Mouse (Mus musculus) CD4-positive helper T cell, adult 2 months (primary cell): ENCODE data around the gene Glb1l2.

ENCODE experiments used
- DNase-seq: peaks from one replicate; pipeline ENCODE4 v3.0.0-alpha.2; 2012; ENCODE audit warnings: low read depth, missing footprints, low spot score

Gene Glb1l2

DNA sequence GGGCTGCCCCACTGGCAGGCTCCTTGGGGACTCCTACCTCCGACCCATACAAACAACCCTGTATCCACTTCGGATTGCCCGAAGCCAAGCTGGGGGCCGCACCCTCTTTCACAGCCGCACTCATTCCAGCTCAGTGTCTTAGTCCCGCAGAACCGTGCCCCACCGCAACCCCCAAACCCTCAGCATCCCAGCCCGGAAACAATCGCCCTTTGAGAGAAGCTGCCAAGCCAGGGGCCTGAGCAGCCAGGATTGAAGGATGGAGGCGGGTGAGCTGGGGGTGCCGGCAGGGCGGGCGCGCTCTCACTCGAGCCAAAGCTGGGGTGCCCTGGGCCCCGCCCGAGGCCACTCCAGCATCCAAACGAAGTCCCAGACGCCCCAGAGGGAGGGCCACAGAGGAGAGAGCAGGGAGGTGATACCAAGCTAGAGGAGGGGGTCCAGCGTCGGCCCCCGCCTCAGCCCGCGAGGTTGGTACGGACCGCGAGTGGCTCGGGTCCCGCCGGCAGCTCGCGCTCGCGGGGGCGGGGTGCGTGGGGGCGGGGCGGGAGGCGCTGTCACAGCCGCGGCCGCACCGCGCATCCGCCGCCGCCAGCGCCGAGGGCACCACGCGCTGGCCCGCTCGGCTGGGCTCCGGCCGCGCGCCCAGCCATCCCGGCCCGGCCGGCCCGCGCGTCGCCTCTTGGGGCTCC, 72.9 kb downstream of the Glb1l2 start, which contains the start of gene B3gat1:
TSS of gene B3gat1 (plus strand) at position 523 of the 686 bp plus-strand sequence.
- no peak for DNase-seq

DNA sequence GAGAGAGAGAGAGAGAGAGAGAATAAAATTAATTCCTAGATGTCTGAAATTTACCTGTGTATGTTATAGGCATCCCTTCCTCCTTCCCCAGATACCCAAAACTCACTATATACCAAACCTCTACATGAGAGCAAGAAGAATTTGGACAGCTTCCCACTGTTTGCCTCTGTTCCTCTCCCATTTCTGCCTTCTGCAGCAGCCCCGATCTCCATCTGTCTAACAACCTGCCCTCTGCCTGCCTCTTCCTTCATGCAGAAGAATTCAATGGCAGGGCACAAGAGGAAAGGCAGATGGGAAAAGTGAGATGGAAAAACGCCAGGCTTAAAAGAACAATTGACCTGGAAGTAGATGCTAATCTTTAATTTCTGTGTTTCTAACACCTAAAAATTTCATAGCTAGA, 77.7 kb downstream of the Glb1l2 start:
- no peak for DNase-seq

DNA sequence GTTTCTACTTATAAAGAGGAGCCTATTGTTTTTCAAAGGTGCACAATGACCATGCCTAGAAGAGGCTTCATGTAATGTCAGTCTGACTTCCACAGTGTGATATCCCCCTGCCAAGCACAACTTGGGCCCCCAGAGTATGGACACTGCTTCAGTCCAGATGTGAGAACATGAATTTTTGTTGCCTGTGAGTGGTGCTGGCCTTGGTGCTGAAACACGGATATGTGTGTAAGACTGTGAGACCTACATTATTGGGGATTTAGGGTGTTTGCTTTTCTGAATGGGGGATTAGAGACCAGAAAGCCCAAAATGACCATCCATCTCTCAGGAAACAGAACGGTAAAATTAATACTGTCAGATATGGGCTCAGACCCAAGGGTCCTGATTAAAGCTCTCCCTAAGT, 78.8 kb downstream of the Glb1l2 start:
- no peak for DNase-seq

DNA sequence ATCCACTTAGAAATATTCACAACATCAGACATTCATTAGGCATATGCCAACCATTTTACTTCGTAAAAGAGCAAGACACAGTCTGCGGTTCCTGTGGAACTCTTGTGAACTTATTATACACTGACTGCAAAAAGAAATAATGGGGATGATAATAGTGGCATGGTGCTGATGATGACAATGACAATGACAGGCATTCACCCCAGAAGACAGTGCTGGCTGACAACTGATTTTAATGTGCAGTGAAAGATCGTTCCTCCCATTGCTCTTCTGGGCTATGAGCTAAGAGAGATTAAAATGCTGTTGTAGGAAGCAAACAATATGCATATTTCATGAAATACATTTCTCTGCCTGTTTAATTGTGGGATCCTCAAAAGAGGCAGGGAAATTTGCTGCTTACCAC, 80.6 kb downstream of the Glb1l2 start:
- no peak for DNase-seq

DNA sequence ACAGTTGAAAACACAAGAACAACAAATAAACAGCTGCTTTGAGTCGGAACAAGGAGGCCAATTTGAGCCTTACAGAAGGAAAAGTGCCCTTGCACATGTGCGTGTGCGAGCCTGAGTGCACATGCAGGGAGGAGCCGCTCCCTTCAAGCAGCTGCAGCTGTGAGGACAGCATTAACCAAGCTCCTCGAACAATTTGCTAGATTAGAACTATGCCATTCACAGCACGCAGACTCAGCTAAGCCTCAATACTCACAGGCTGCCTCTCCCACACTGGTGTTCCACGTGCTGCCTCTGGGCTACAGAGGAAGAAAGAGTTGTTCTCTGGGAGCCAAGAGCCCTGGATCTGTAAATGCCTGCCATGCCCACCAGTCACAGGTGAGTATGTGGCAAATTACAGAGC, 84.5 kb downstream of the Glb1l2 start:
- DNase-seq = no peak

DNA sequence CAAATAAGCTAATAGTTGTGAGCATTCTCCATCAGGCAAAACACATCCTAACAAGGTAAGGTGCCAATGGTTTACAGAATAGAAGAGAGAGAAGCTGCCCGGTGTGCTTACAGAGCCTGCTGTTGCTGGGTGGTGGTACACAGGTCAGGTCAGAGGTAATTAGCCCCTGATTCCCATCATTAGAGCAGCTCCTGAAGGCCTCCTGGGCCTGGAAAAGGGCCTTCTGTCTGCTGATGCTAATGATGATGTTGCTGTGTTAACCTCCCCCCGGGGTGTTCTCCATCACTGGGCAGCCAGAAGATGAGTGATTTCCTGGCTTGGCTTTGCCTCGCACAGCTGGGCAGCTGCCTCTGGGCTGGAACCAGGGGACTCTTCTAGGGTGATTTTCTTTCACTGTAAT, 87.9 kb downstream of the Glb1l2 start:
- no peak for DNase-seq
